Mouse (Mus musculus) neutrophil, adult 83 days (primary cell): ENCODE measurements around the gene H2-K1. TPM values are rescaled to one million over a fixed set of nuclear protein-coding genes. Genes with fewer than 3 reads are reported as not detected.

Experiments used
- total RNA-seq, 2 experiments: library from RNA; stranded (reverse); gene quantifications; one replicate each; pipeline ENCODE4 v1.2.4; 2023

H2-K1 gene
- total RNA-seq: 1,000 to 10,000 TPM; 1,097 to 1,101 TPM

GRCm38 (mm10) chr17:34000150-34000537 lies at the start of gene H2-K1:
H2-K1 (minus strand) TSS chr17:34000347.

DNA sequence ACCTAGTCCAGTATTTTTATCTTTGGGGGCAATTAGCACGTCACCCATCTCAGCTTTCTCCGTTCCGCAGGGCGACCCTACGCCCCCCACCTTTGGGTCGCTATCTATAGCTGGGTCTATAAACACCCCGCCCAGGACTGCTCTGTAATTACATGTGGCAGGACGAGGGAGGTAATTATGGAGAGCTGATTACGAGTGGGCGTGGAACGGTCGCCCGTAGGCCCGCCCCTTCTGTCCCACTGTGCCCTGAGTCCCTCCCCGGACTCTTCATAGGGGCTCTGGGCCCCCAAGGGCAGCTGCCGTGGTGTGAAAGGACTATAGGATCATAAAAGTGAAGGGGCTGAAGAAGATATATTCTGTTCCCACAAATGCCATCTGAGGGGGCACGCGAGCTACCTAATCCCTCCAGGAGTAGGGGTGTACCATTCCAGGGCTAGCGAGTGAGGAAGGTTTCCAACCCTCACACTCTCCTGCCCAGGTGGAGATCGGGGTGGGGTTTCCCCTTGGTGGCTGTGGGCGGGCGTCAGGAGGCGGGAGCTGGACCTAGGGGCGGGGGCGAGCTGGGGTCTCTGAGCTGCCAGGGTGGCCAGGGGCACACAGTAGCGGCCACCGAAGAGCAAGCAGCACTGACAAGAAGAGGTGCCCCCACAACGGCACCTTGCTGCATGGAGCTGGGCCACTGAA lies 38.9 kb upstream of the H2-K1 start, which contains the start of gene Col11a2:
Gene Col11a2 (plus strand): TSS at position 560 of the 684 bp plus-strand sequence.

GRCm38 (mm10) chr17:34031465-34032173 lies 31.5 kb upstream of the H2-K1 start, which contains the start of the genes Slc39a7 and Rxrb:
Slc39a7 (minus strand) TSS chr17:34031682.
Rxrb (plus strand) TSS chr17:34031812.

GRCm38 (mm10) chr17:34027656-34028223 lies 27.6 kb upstream of the H2-K1 start, which contains the start of gene H2-Ke6:
H2-Ke6 (minus strand) TSS chr17:34028060.

GRCm38 (mm10) chr17:34024317-34024821 lies 24.2 kb upstream of the H2-K1 start, which contains the start of gene Ring1:
Ring1 (minus strand) TSS chr17:34024680.

DNA sequence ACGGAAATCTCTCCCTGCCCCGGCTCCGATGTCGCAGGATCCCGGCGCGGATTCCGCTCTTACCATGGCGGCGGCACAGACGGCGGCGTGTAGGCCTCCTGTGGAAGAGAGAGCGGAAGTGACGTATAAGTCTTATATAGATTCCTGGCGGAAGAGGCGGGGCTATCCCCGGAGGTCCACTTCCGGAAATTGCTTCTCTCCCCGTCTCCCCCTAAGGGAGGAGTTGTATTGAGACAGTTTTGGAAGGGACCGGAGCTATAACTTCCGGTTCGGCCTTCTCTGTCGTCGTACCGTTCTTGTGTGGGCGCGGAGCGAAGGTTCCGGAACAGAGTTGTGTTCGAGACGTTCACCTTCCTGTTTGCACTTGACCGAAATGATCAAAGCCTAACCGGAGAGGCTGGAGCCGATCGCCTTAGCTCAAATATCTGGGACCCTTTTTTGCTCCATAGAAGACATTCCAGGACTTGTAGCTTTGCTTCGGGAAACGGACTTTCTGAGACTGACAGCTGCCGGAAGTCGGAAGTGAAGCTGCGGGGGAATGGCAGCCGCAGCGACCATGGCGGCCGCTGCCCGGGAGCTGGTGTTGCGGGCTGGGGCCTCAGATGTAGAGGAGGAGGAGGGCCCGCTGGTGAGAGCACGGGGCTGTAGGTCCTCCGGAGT lies 44.5 kb downstream of the H2-K1 start, which contains the start of the genes Vps52 and Rps18:
Gene Vps52 (plus strand): TSS at position 258 of the 660 bp plus-strand sequence.
Gene Rps18 (minus strand): TSS at position 447 of the 660 bp plus-strand sequence.

GRCm38 (mm10) chr17:33951021-33951946 lies 48.9 kb downstream of the H2-K1 start, which contains the start of gene B3galt4:
B3galt4 (minus strand) TSS chr17:33951488.

Other genes starting within 250 kb of the H2-K1 start
- gene Rab11b, start 239.8 kb downstream of the H2-K1 start, total RNA-seq: 100 to 1,000 TPM; 157 to 164 TPM
- 1 to 10 TPM; 1.9 to 2.0 TPM for gene Angptl4, start 218.5 kb downstream of the H2-K1 start, total RNA-seq
- gene Kank3, start 189.8 kb downstream of the H2-K1 start, total RNA-seq: 1 to 10 TPM; 4.7 to 6.3 TPM
- gene Rps28, start 175.8 kb downstream of the H2-K1 start, total RNA-seq: 1,000 to 10,000 TPM; 1,192 to 1,292 TPM
- gene Ndufa7, start 175.8 kb downstream of the H2-K1 start, total RNA-seq: 100 to 1,000 TPM; 111 TPM
- 1 to 10 TPM; 1.4 to 1.6 TPM for gene Cd320, start 157.3 kb downstream of the H2-K1 start, total RNA-seq
- not detected for gene Gm7029, start 126.5 kb downstream of the H2-K1 start, total RNA-seq
- gene Kifc1, start 109.7 kb downstream of the H2-K1 start, total RNA-seq: 10 to 100 TPM; 43.5 to 51.2 TPM
- gene Platr17, start 95.2 kb downstream of the H2-K1 start, total RNA-seq: under 1 TPM in 1 of 2 experiments, not detected in 1; 0.75 TPM
- 10 to 100 TPM; 31.0 to 43.2 TPM for gene Daxx, start 90.9 kb downstream of the H2-K1 start, total RNA-seq
- gene Tapbp, start 84.4 kb downstream of the H2-K1 start, total RNA-seq: 100 to 1,000 TPM; 223 to 251 TPM
- 10 to 100 TPM; 33.5 to 33.8 TPM for gene Zbtb22, start 84.4 kb downstream of the H2-K1 start, total RNA-seq
- gene Rgl2, start 70.8 kb downstream of the H2-K1 start, total RNA-seq: 100 to 1,000 TPM; 227 to 229 TPM
- 10 to 100 TPM; 47.8 to 54.5 TPM for gene Pfdn6, start 60.0 kb downstream of the H2-K1 start, total RNA-seq
- 10 to 100 TPM; 21.7 to 22.4 TPM for gene Wdr46, start 59.7 kb downstream of the H2-K1 start, total RNA-seq
- gene B3galt4, start 48.9 kb downstream of the H2-K1 start, total RNA-seq: 10 to 100 TPM; 10.3 to 10.5 TPM
- gene Vps52, start 44.5 kb downstream of the H2-K1 start, total RNA-seq: 10 to 100 TPM; 54.0 to 58.9 TPM
- 100 to 1,000 TPM; 476 to 509 TPM for gene Rps18, start 44.3 kb downstream of the H2-K1 start, total RNA-seq
- 10 to 100 TPM in 1 of 2 experiments, 1 to 10 TPM in 1; 8.4 to 13.9 TPM for gene Ring1, start 24.3 kb upstream of the H2-K1 start, total RNA-seq
- 10 to 100 TPM; 59.9 to 61.3 TPM for gene H2-Ke6, start 27.7 kb upstream of the H2-K1 start, total RNA-seq
- 10 to 100 TPM; 60.8 to 68.3 TPM for gene Slc39a7, start 31.3 kb upstream of the H2-K1 start, total RNA-seq
- 10 to 100 TPM; 45.9 to 68.6 TPM for gene Rxrb, start 31.5 kb upstream of the H2-K1 start, total RNA-seq
- gene Col11a2, start 39.1 kb upstream of the H2-K1 start, total RNA-seq: 10 to 100 TPM; 16.6 to 17.7 TPM
- gene H2-Oa, start 92.0 kb upstream of the H2-K1 start, total RNA-seq: 1 to 10 TPM; 1.1 to 1.9 TPM
- 10 to 100 TPM; 57.6 to 63.6 TPM for gene H2-DMa, start 119.2 kb upstream of the H2-K1 start, total RNA-seq
- 100 to 1,000 TPM; 215 to 218 TPM for gene Brd2, start 122.3 kb upstream of the H2-K1 start, total RNA-seq
- 10 to 100 TPM; 22.7 to 25.3 TPM for gene H2-DMb2, start 143.0 kb upstream of the H2-K1 start, total RNA-seq
- 10 to 100 TPM; 33.3 to 51.5 TPM for gene H2-DMb1, start 152.7 kb upstream of the H2-K1 start, total RNA-seq
- 10 to 100 TPM; 47.4 to 56.7 TPM for gene Tap1, start 187.2 kb upstream of the H2-K1 start, total RNA-seq
- gene Psmb9, start 187.4 kb upstream of the H2-K1 start, total RNA-seq: 10 to 100 TPM; 83.3 to 88.3 TPM
- gene Psmb8, start 197.4 kb upstream of the H2-K1 start, total RNA-seq: 100 to 1,000 TPM in 1 of 2 experiments, 10 to 100 TPM in 1; 89.4 to 111 TPM
- gene Tap2, start 203.2 kb upstream of the H2-K1 start, total RNA-seq: 10 to 100 TPM; 79.7 to 84.6 TPM
- 1 to 10 TPM; 1.7 to 1.9 TPM for gene H2-Ob, start 238.6 kb upstream of the H2-K1 start, total RNA-seq